Mouse (Mus musculus): ENCODE measurements around the gene Smg9.

GRCm38 (mm10) chr7:24379934-24380333 is 19.5 kb upstream of the Smg9 start:
- TF ChIP-seq POLR2A (IDR thresholded peaks at IDR 0.05; ENCODE audit: extremely low read depth, insufficient read depth, low read length) (no peak), CTCF (IDR thresholded peaks at IDR 0.05; ENCODE audit: extremely low read depth, insufficient read depth, low read length) (no peak)

All from cortical plate, adult 2 months (tissue).